Mouse (Mus musculus) olfactory bulb, adult 2 months (tissue): ENCODE results near the gene Endov.

ENCODE experiments used
- CTCF ChIP-seq: fragments of 200-500 bp; IDR thresholded peaks from 2 replicates; pipeline ENCODE4 v1.5.1; 2012; ENCODE audit warnings: low read depth, mild to moderate bottlenecking, low read length, moderate library complexity; ENCODE audit not compliant: insufficient read depth
- POLR2A ChIP-seq: fragments of 200-500 bp; IDR thresholded peaks from 2 replicates; pipeline ENCODE4 v1.6.1; 2012; ENCODE audit warnings: mild to moderate bottlenecking, low read depth, low read length, moderate library complexity; ENCODE audit not compliant: insufficient read depth

DNA sequence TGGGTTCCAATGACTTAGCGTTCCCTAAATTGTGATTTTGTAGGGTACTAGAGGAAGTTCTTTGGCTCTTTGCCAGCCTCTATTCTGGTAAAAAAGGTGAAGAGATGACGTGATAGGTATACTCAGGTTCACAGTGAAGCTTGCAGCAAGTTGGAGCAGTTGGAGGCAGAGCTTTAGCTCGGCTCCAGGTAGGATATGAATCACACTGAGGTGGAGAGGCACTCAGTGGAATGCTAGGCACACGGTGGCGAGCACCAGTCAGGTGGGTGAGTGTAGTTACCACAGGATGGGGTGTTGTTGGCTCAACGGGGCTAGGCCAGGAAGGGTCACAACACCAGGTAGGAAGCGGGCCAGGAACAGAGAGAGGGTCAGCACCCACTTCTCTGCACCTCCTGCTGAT is 64.0 kb downstream of the Endov start:
- no peak for TF ChIP-seq POLR2A
- TF ChIP-seq CTCF, result no peak
